Mouse (Mus musculus): Measurements from ENCODE around the gene Nupr1. TPM values are rescaled to one million over a fixed set of nuclear protein-coding genes. Genes with fewer than 3 reads are reported as not detected.
A peak's percentile ranks its signal among the peaks of the same experiment; 100 is the strongest.

Nupr1 gene
- polyA plus RNA-seq, 1 experiment from 2014 or later, result 9.7 TPM

DNA sequence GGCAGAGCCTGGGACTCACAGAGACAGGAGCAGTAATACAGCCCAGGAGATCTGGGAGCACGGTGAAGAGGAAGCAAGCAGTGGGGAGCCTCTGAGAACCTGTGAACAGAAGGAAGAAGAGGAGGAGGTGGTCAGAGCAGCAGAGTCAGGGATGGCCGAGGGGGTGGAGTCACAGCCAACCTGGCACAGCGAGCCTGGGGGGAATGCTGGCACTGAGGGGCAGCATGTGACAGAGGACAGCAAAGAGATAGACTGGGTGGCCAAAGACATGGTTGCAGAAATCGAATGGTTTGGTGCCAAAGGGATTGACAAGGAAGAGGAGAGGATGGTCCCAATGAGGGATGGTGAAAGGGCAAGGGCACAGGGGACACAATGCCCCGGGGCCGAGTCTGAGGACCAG lies 44.9 kb downstream of the Nupr1 start, which contains the start of gene Cln3:
Gene Cln3, minus strand, starts transcription at position 101 of the 400 bp plus-strand sequence.
- no peak for TF ChIP-seq CTCF (IDR thresholded peaks at IDR 0.05; ENCODE audit: low read depth)
- ATAC-seq (ENCODE audit: insufficient read depth) (no peak), DNase-seq (no peak)
- Histone ChIP-seq H3K4me1 (ENCODE audit: insufficient read depth) (no peaks in the 10 kb centered on the region), H3K9ac (peak within 1 kb of the TSS; percentile 13; the same call in 1 of the 2 replicates), H3K4me2 (no peak within 1 kb of the TSS), H3K9me3 (ENCODE audit: low read depth, low read length) (no peaks in the 10 kb centered on the region), H3K36me3 (ENCODE audit: insufficient read depth) (no peaks in the 10 kb centered on the region), H3K27me3 (ENCODE audit: insufficient read depth, low read length) (no peaks in the 10 kb centered on the region), H3K4me3 (ENCODE audit: low read depth, low read length) (no peak within 1 kb of the TSS), H3K27ac (ENCODE audit: low read depth) (no peak within 1 kb of the TSS)
- 71% methylated on average over 6 of the region's 6 CpGs for WGBS

DNA sequence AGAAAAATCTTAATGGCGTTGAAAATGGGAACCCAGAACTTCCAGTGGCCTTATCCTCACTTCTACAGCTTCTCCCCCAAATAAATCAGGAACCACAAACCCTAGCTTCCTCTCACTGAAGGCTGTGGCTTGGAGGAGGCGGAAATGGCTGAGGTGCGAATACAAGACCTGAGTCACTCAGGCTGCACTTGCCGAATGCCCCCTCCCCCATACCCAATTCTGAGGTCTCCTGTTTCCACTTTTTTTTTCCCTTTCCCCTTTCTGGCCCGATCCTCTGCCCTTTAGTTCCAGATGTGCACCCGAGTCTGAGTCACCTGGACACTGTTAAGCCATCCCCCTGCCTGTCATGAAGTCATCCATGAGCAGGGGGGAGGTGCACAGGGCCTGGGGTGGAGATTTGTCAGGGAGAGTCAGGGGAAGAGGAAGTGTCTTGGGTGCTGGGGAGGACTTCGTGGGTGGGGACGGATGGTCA lies 46.1 kb downstream of the Nupr1 start, which contains the start of gene Apobr:
Gene Apobr, plus strand, starts transcription at position 437 of the 472 bp plus-strand sequence.
- ATAC-seq (ENCODE audit: insufficient read depth), result no peak
- WGBS, result 73% methylated on average over 8 of the region's 8 CpGs
- TF ChIP-seq CTCF (IDR thresholded peaks at IDR 0.05; ENCODE audit: low read depth), result no peak
- Histone ChIP-seq H3K4me2 (peak within 1 kb of the TSS; percentile 83), H3K9ac (peak within 1 kb of the TSS; percentile 57; the same call in 1 of the 2 replicates), H3K27ac (ENCODE audit: low read depth) (no peak within 1 kb of the TSS), H3K9me3 (ENCODE audit: low read depth, low read length) (no peaks in the 10 kb centered on the region), H3K36me3 (ENCODE audit: insufficient read depth) (no peaks in the 10 kb centered on the region), H3K27me3 (ENCODE audit: insufficient read depth, low read length) (no peaks in the 10 kb centered on the region), H3K4me1 (ENCODE audit: insufficient read depth) (no peaks in the 10 kb centered on the region), H3K4me3 (ENCODE audit: low read depth, low read length) (peak within 1 kb of the TSS; percentile 55)
- no peak for DNase-seq

DNA sequence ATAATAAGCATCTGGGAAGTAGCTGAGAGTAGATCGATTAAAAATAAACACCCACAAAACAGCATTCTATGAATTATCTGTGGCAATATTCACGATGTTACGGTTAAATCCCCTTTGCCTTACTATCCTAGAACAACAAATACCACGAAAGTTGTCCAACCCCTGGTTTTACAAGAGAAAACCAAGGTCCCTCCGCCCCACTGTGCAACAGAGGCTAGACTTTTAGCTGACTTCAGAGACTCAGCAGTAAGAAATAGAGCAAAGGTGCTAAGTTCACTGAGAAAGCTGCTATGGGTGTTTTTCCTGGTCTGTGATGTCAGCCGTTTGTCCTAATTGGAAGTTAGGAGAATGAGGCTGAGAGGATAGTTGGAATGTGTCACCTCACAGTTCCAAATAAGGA lies 46.9 kb downstream of the Nupr1 start:
- Histone ChIP-seq H3K4me3 (ENCODE audit: low read depth, low read length) (peak overlapping the region; percentile 55), H3K4me2 (peak overlapping the region; percentile 83), H3K4me1 (ENCODE audit: insufficient read depth) (no peaks in the 10 kb centered on the region), H3K9ac (peak overlapping the region; percentile 57; the same call in 1 of the 2 replicates), H3K36me3 (ENCODE audit: insufficient read depth) (peaks cover 3% of the 10 kb centered on the region; the same call in 1 of the 2 replicates), H3K27me3 (ENCODE audit: insufficient read depth, low read length) (no peaks in the 10 kb centered on the region), H3K27ac (ENCODE audit: low read depth) (no peak overlapping the region), H3K9me3 (ENCODE audit: low read depth, low read length) (no peaks in the 10 kb centered on the region)
- DNase-seq (peak; percentile 19), ATAC-seq (ENCODE audit: insufficient read depth) (no peak)
- no peak for TF ChIP-seq CTCF (IDR thresholded peaks at IDR 0.05; ENCODE audit: low read depth)
- WGBS, result 53% methylated on average over 6 of the region's 6 CpGs

DNA sequence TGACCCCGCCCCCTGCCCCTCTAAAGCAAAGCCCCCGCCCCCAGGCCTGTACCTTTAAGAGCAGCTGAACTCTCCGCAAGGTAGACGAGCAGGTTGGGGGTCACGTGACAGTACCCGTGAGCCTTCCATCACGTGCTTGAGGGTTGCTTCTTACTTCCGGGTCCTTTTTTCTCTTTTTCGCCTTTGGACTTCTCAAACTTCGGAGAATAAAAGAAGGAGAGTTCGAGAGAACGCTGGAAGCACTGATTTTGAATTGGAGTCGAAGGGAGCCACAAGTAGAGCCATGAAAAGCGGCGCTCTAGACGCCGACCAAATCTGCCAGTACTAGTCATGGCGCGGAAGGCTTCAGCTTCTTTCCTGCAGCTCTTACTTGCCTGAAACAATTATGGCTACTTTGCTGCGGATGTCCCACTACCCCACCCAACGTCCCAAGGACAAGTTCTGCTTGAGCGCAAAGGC lies 47.4 kb downstream of the Nupr1 start:
- Histone ChIP-seq H3K9me3 (ENCODE audit: low read depth, low read length) (no peaks in the 10 kb centered on the region), H3K4me2 (peak overlapping the region; percentile 83), H3K27me3 (ENCODE audit: insufficient read depth, low read length) (no peaks in the 10 kb centered on the region), H3K9ac (peak overlapping the region; percentile 57), H3K4me1 (ENCODE audit: insufficient read depth) (no peaks in the 10 kb centered on the region), H3K4me3 (ENCODE audit: low read depth, low read length) (peak overlapping the region; percentile 55), H3K36me3 (ENCODE audit: insufficient read depth) (peaks cover 5% of the 10 kb centered on the region; the same call in 1 of the 2 replicates), H3K27ac (ENCODE audit: low read depth) (peak overlapping the region; percentile 86)
- under 1% methylated on average over 22 of the region's 22 CpGs for WGBS
- ATAC-seq (ENCODE audit: insufficient read depth) (peak; percentile 78), DNase-seq (peak; percentile 91)
- TF ChIP-seq CTCF (IDR thresholded peaks at IDR 0.05; ENCODE audit: low read depth), result no peak

DNA sequence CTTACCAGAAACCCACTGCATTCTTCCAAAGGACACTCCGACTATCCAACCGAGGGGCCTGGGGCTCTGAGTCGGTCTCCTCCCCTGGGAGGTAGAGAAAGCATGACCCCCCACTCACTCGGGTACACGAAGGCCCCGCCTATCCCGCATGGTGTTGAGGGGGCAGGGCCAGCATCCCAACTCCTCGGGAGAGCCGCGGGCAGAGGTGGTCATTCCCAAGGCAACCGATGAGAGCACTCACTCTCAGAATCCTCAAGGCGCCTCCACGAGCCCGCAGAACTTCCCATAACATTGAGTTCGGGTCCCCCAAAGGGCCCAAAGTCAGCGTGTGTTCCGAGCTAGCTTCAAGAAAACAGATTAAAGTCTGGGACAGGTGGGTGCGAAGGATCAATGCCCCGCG lies 47.9 kb downstream of the Nupr1 start:
- no peak for TF ChIP-seq CTCF (IDR thresholded peaks at IDR 0.05; ENCODE audit: low read depth)
- peak; percentile 67 for ATAC-seq (ENCODE audit: insufficient read depth)
- under 1% methylated on average over 20 of the region's 20 CpGs for WGBS
- Histone ChIP-seq H3K4me2 (peak overlapping the region; percentile 83), H3K27me3 (ENCODE audit: insufficient read depth, low read length) (no peaks in the 10 kb centered on the region), H3K4me1 (ENCODE audit: insufficient read depth) (no peaks in the 10 kb centered on the region), H3K4me3 (ENCODE audit: low read depth, low read length) (peak overlapping the region; percentile 55), H3K9ac (peak overlapping the region; percentile 57), H3K36me3 (ENCODE audit: insufficient read depth) (peaks cover 5% of the 10 kb centered on the region; the same call in 1 of the 2 replicates), H3K9me3 (ENCODE audit: low read depth, low read length) (no peaks in the 10 kb centered on the region), H3K27ac (ENCODE audit: low read depth) (no peak overlapping the region; the same call in 1 of the 2 replicates)
- peak; percentile 58 for DNase-seq

DNA sequence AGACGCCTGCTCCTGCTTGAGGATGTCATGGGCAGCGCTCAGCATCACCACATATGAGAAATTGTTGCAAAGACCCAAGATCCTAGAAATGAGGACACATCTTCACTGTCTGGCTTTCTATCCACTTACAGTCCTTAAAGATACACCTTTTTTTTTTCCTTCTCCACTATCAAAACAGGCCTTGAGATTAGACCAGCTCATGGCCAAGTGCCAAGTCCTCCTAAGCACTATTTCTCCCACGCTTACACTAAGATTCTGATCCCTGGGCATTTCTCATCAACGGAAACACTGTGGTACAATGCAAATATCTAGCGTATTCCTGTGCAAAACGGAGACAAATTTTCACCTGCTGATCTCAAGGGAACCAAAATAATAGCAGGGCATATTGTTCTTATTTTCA lies 49.0 kb downstream of the Nupr1 start:
- TF ChIP-seq CTCF (IDR thresholded peaks at IDR 0.05; ENCODE audit: low read depth), result no peak
- no peak for DNase-seq
- H3K4me3 ChIP-seq (ENCODE audit: low read depth, low read length), result no peak overlapping the region
- no peak for ATAC-seq (ENCODE audit: insufficient read depth)
- H3K27me3 ChIP-seq (ENCODE audit: insufficient read depth, low read length), result no peaks in the 10 kb centered on the region
- no peaks in the 10 kb centered on the region for H3K4me1 ChIP-seq (ENCODE audit: insufficient read depth)
- H3K9ac ChIP-seq, result no peak overlapping the region
- H3K36me3 ChIP-seq (ENCODE audit: insufficient read depth), result peaks cover 5% of the 10 kb centered on the region; the same call in 1 of the 2 replicates
- no peak overlapping the region; the same call in 1 of the 2 replicates for H3K4me2 ChIP-seq
- H3K27ac ChIP-seq (ENCODE audit: low read depth), result no peak overlapping the region
- no peaks in the 10 kb centered on the region for H3K9me3 ChIP-seq (ENCODE audit: low read depth, low read length)
- 77% methylated on average over 6 of the region's 6 CpGs for WGBS

DNA sequence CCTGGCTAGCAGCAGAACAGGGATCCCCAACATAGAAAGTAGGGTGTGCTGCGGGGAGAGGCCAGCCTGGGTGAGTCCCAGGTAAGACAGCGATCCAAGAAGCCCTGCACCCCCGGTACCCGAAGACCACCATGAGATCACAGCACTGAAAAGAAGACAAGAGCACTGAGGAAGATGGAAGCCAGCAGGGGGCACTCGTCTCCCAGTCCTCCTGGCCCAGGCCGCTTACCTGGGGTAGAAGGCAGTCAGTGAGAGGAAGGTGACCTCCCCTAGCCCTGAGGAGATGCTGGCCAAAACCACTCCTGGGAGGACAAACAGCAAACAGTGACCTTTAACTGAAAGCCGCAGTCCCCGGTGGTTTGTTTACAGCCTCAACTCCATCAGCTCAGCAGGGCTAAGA lies 51.5 kb downstream of the Nupr1 start:
- 40% methylated on average over 8 of the region's 8 CpGs for WGBS
- no peak overlapping the region for H3K4me2 ChIP-seq
- H3K36me3 ChIP-seq (ENCODE audit: insufficient read depth), result peaks cover 11% of the 10 kb centered on the region; the same call in 1 of the 2 replicates
- DNase-seq, result peak; percentile 51
- H3K27ac ChIP-seq (ENCODE audit: low read depth), result no peak overlapping the region
- peak; percentile 73 for TF ChIP-seq CTCF (IDR thresholded peaks at IDR 0.05; ENCODE audit: low read depth)
- no peaks in the 10 kb centered on the region for H3K9me3 ChIP-seq (ENCODE audit: low read depth, low read length)
- H3K27me3 ChIP-seq (ENCODE audit: insufficient read depth, low read length), result no peaks in the 10 kb centered on the region
- no peak overlapping the region for H3K4me3 ChIP-seq (ENCODE audit: low read depth, low read length)
- H3K9ac ChIP-seq, result no peak overlapping the region
- H3K4me1 ChIP-seq (ENCODE audit: insufficient read depth), result no peaks in the 10 kb centered on the region
- ATAC-seq (ENCODE audit: insufficient read depth), result no peak
